Mouse (Mus musculus) G1E (cell line): ENCODE data around the gene Olfr718-ps1. TPM values are rescaled to one million over a fixed set of nuclear protein-coding genes. Genes with fewer than 3 reads are reported as not detected.

Experiments
- ATAC-seq: 2 replicates; pipeline ENCODE4 v1.8.0; 2016; ENCODE audit warnings: mild to moderate bottlenecking; ENCODE audit not compliant: insufficient number of reproducible peaks, poor library complexity, low FRiP score, severe bottlenecking; ENCODE audit errors: extremely low read depth
- DNase-seq: peaks from one replicate; pipeline ENCODE4 v3.0.0; 2012; ENCODE audit warnings: low spot score
- H3K27me3 ChIP-seq: 2 replicates; pipeline ENCODE4 v1.6.1; 2012; ENCODE audit warnings: mild to moderate bottlenecking, low read length, inconsistent platforms; ENCODE audit not compliant: insufficient read depth
- H3K36me3 ChIP-seq: replicated peaks from 2 replicates; pipeline ENCODE3; 2012; ENCODE audit warnings: mild to moderate bottlenecking, inconsistent platforms
- H3K4me1 ChIP-seq: 2 replicates; pipeline ENCODE4 v1.6.1; 2012; ENCODE audit warnings: low read depth, low read length, inconsistent platforms, mixed read lengths; ENCODE audit not compliant: insufficient read depth
- H3K4me3 ChIP-seq: 2 replicates; pipeline ENCODE4 v1.5.1; 2012; ENCODE audit warnings: low read depth, mild to moderate bottlenecking, inconsistent platforms, low read length, moderate library complexity, mixed read lengths
- H3K9me3 ChIP-seq: replicated peaks from 2 replicates; pipeline ENCODE4 v1.6.1; 2012; ENCODE audit warnings: inconsistent platforms
- CTCF ChIP-seq: IDR thresholded peaks from 2 replicates; pipeline ENCODE4 v1.5.1; 2012; ENCODE audit warnings: low read depth, low read length, inconsistent platforms, mixed read lengths
- GATA1 ChIP-seq: IDR thresholded peaks from 2 replicates; pipeline ENCODE4 v1.6.1; 2012; ENCODE audit warnings: borderline replicate concordance, low read length, inconsistent platforms, mixed read lengths
- GATA2 ChIP-seq: IDR thresholded peaks from 2 replicates; pipeline ENCODE4 v1.6.1; 2012; ENCODE audit warnings: low read depth, low read length, inconsistent platforms, borderline replicate concordance
- POLR2AphosphoS5 ChIP-seq: IDR thresholded peaks from 2 replicates; pipeline ENCODE4 v1.6.1; 2012; ENCODE audit warnings: low read depth, low read length, inconsistent platforms; ENCODE audit not compliant: insufficient replicate concordance
- TAL1 ChIP-seq: conservative IDR thresholded peaks from 2 replicates; pipeline ENCODE4 v1.6.1; 2012; ENCODE audit warnings: low read depth, low read length, inconsistent platforms, mixed read lengths
- polyA plus RNA-seq: library from polyadenylated mRNA; stranded (reverse); fragments of >175 nt; gene quantifications from 2 replicates; pipeline ENCODE4 v1.2.3, GENCODE M21; 2012
- total RNA-seq, 2 experiments: library from RNA; stranded (forward) in 1 of 2; stranded (reverse) in 1 of 2; fragments of 200-1000 nt in 1 of 2; fragments of >200 nt in 1 of 2; fragmentation: Nextera tagmentation in 1 of 2; gene quantifications; 2 replicates each; pipeline ENCODE4 v1.2.3; 2014 to 2017

The Olfr718-ps1 gene
- total and polyA plus RNA-seq, 3 experiments = 0.16 to 0.23 TPM; not detected in 1

- H3K4me1 ChIP-seq = peaks cover 18% of the 10 kb centered on the region; the same call in 1 of the 2 replicates
- H3K27me3 ChIP-seq = no peaks in the 10 kb centered on the region
- H3K4me3 ChIP-seq = no peak overlapping the region
- ATAC-seq = no peak
- no peak for DNase-seq
- TF ChIP-seq GATA1 = no peak
- TF ChIP-seq CTCF = no peak
- TF ChIP-seq TAL1 = no peak
- TF ChIP-seq GATA2 = no peak
- no peak for TF ChIP-seq POLR2AphosphoS5
- peaks cover 64% of the 10 kb centered on the region for H3K36me3 ChIP-seq
- H3K9me3 ChIP-seq = no peaks in the 10 kb centered on the region
Measured at GRCm38 (mm10) chr5:143095256-143095655, 52.1 kb downstream of the Olfr718-ps1 start.

GRCm38 (mm10) chr5:143092891-143093290, 54.5 kb downstream of the Olfr718-ps1 start:
- ATAC-seq (no peak), DNase-seq (no peak)
- no peaks in the 10 kb centered on the region for H3K27me3 ChIP-seq
- H3K9me3 ChIP-seq = no peaks in the 10 kb centered on the region
- peaks cover 81% of the 10 kb centered on the region for H3K36me3 ChIP-seq
- peaks cover 13% of the 10 kb centered on the region; the same call in 1 of the 2 replicates for H3K4me1 ChIP-seq
- no peak for TF ChIP-seq CTCF
- no peak overlapping the region; the same call in 1 of the 2 replicates for H3K4me3 ChIP-seq

- DNase-seq (no peak), ATAC-seq (no peak)
- Histone ChIP-seq H3K4me3 (no peak overlapping the region), H3K4me1 (0 out of 2 replicates have a peak, but pooled peaks cover 2% of the 10 kb centered on the region), H3K36me3 (peaks cover 94% of the 10 kb centered on the region), H3K9me3 (no peaks in the 10 kb centered on the region), H3K27me3 (no peaks in the 10 kb centered on the region)
- no peak for TF ChIP-seq POLR2AphosphoS5
- TF ChIP-seq TAL1 = no peak
- peak; percentile 71 for TF ChIP-seq CTCF
Measured at GRCm38 (mm10) chr5:143084898-143085297, 62.5 kb downstream of the Olfr718-ps1 start.

Other genes starting within 250 kb of the Olfr718-ps1 start
- gene Actb, start 240.8 kb downstream of the Olfr718-ps1 start, total RNA-seq (2014; fragmentation: Nextera tagmentation) = 5,110 and 5,465 TPM in 2 replicates
- gene Actb, start 240.8 kb downstream of the Olfr718-ps1 start, total RNA-seq (2017) = 4,783 and 4,919 TPM in 2 replicates
- 1,879 and 3,214 TPM in 2 replicates for gene Actb, start 240.8 kb downstream of the Olfr718-ps1 start, polyA plus RNA-seq
- not detected in 2 replicates for gene Fscn1, start 187.2 kb downstream of the Olfr718-ps1 start, total RNA-seq (2014; fragmentation: Nextera tagmentation)
- 0.99 TPM in 1 of 2 replicates, not detected in the other for gene Fscn1, start 187.2 kb downstream of the Olfr718-ps1 start, total RNA-seq (2017)
- gene Fscn1, start 187.2 kb downstream of the Olfr718-ps1 start, polyA plus RNA-seq = 0.06 TPM in 1 of 2 replicates, not detected in the other
- gene Rnf216, start 34.6 kb downstream of the Olfr718-ps1 start, total RNA-seq (2014; fragmentation: Nextera tagmentation) = 87.4 and 89.5 TPM in 2 replicates
- gene Rnf216, start 34.6 kb downstream of the Olfr718-ps1 start, total RNA-seq (2017) = 41.9 and 54.9 TPM in 2 replicates
- 35.3 and 35.5 TPM in 2 replicates for gene Rnf216, start 34.6 kb downstream of the Olfr718-ps1 start, polyA plus RNA-seq
- gene Rbak, start 33.2 kb upstream of the Olfr718-ps1 start, total RNA-seq (2014; fragmentation: Nextera tagmentation) = 21.4 and 26.6 TPM in 2 replicates
- 19.8 and 21.5 TPM in 2 replicates for gene Rbak, start 33.2 kb upstream of the Olfr718-ps1 start, total RNA-seq (2017)
- gene Rbak, start 33.2 kb upstream of the Olfr718-ps1 start, polyA plus RNA-seq = 3.0 TPM in 2 replicates
- 0.53 TPM in 1 of 2 replicates, not detected in the other for gene Spdye4b, start 33.4 kb upstream of the Olfr718-ps1 start, total RNA-seq (2014; fragmentation: Nextera tagmentation)
- gene Spdye4b, start 33.4 kb upstream of the Olfr718-ps1 start, total RNA-seq (2017) = 0.05 and 0.17 TPM in 2 replicates
- not detected in 2 replicates for gene Spdye4b, start 33.4 kb upstream of the Olfr718-ps1 start, polyA plus RNA-seq
- gene Spdye4a, start 79.3 kb upstream of the Olfr718-ps1 start, total RNA-seq (2014; fragmentation: Nextera tagmentation) = not detected in 2 replicates
- gene Spdye4a, start 79.3 kb upstream of the Olfr718-ps1 start, total RNA-seq (2017) = not detected in 2 replicates
- not detected in 2 replicates for gene Spdye4a, start 79.3 kb upstream of the Olfr718-ps1 start, polyA plus RNA-seq
- gene Zfp12, start 87.6 kb upstream of the Olfr718-ps1 start, total RNA-seq (2014; fragmentation: Nextera tagmentation) = 16.7 and 21.4 TPM in 2 replicates
- 22.1 and 22.3 TPM in 2 replicates for gene Zfp12, start 87.6 kb upstream of the Olfr718-ps1 start, total RNA-seq (2017)
- 3.9 and 4.2 TPM in 2 replicates for gene Zfp12, start 87.6 kb upstream of the Olfr718-ps1 start, polyA plus RNA-seq
- 2.4 and 3.6 TPM in 2 replicates for gene Zfp316, start 122.4 kb upstream of the Olfr718-ps1 start, total RNA-seq (2014; fragmentation: Nextera tagmentation)
- gene Zfp316, start 122.4 kb upstream of the Olfr718-ps1 start, total RNA-seq (2017) = 3.4 and 3.7 TPM in 2 replicates
- 8.2 and 9.6 TPM in 2 replicates for gene Zfp316, start 122.4 kb upstream of the Olfr718-ps1 start, polyA plus RNA-seq
- 0.63 TPM in 1 of 2 replicates, not detected in the other for gene Zfp853, start 146.0 kb upstream of the Olfr718-ps1 start, total RNA-seq (2014; fragmentation: Nextera tagmentation)
- 0.06 and 0.11 TPM in 2 replicates for gene Zfp853, start 146.0 kb upstream of the Olfr718-ps1 start, total RNA-seq (2017)
- gene Zfp853, start 146.0 kb upstream of the Olfr718-ps1 start, polyA plus RNA-seq = 0.03 and 0.10 TPM in 2 replicates
- 75.0 and 91.2 TPM in 2 replicates for gene E130309D02Rik, start 167.8 kb upstream of the Olfr718-ps1 start, total RNA-seq (2014; fragmentation: Nextera tagmentation)
- gene E130309D02Rik, start 167.8 kb upstream of the Olfr718-ps1 start, total RNA-seq (2017) = 18.0 and 19.4 TPM in 2 replicates
- gene E130309D02Rik, start 167.8 kb upstream of the Olfr718-ps1 start, polyA plus RNA-seq = 134 and 163 TPM in 2 replicates
- gene Zdhhc4, start 181.7 kb upstream of the Olfr718-ps1 start, total RNA-seq (2014; fragmentation: Nextera tagmentation) = 53.5 and 75.9 TPM in 2 replicates
- gene Zdhhc4, start 181.7 kb upstream of the Olfr718-ps1 start, total RNA-seq (2017) = 45.6 and 45.8 TPM in 2 replicates
- gene Zdhhc4, start 181.7 kb upstream of the Olfr718-ps1 start, polyA plus RNA-seq = 47.5 and 68.7 TPM in 2 replicates
- gene Grid2ip, start 209.8 kb upstream of the Olfr718-ps1 start, total RNA-seq (2014; fragmentation: Nextera tagmentation) = not detected in 2 replicates
- 0.05 TPM in 1 of 2 replicates, not detected in the other for gene Grid2ip, start 209.8 kb upstream of the Olfr718-ps1 start, total RNA-seq (2017)
- 0.02 TPM in 1 of 2 replicates, not detected in the other for gene Grid2ip, start 209.8 kb upstream of the Olfr718-ps1 start, polyA plus RNA-seq